In genomic region chr11:45275170-45275569, GRCm38 (mm10) we compare ENCODE assay signal across 11 mouse cellular contexts.
DNase-seq lines count a peak whose midpoint lies in the region; ATAC-seq lines count a peak whose summit lies in the region.
"Had no signal": no experiment of that assay in that cellular context is flagged by ENCODE, and none has a peak within 500 bp of the region (broad histone marks: within the 10 kb centered on the region; RNA-seq: fewer than 3 reads in every experiment).

No protein-coding gene starts in this region.

- peak; percentile 34 for DNase-seq in embryo, embryonic 11 days
- no peak for DNase-seq in embryo, embryonic 9.5 days (ENCODE audit: extremely low spot score)
- DNase-seq in midbrain, embryonic 14.5 days, result peak; percentile 24
- DNase-seq in midbrain, embryonic 11.5 days (ENCODE audit: low spot score, missing footprints), result no peak
- peak; percentile 23 for DNase-seq in gastrocnemius, adult 8-10 months (ENCODE audit: low spot score in 2 of 2)
- DNase-seq in retina, postnatal 1 day, result peak; percentile 56
- DNase-seq in layer of hippocampus, adult 9-11 months, result no peak
- DNase-seq: kidney, adult 9 months; right cerebral cortex, adult 18-20 months had no signal

- no peak for ATAC-seq in midbrain, embryonic 14.5 days (ENCODE audit: low FRiP score, low TSS enrichment)
- ATAC-seq in midbrain, embryonic 11.5 days (ENCODE audit: low FRiP score), result no peak
- ATAC-seq in forebrain, embryonic 13.5 days, result no peak

- no peak overlapping the region for H3K27ac ChIP-seq in midbrain, embryonic 14.5 days (replicated peaks; ENCODE audit: low read depth, low read length)
- no peak overlapping the region for H3K27ac ChIP-seq in midbrain, embryonic 11.5 days (ENCODE audit: low read depth, low read length)
- no peak overlapping the region for H3K27ac ChIP-seq in forebrain, embryonic 13.5 days
- H3K27ac ChIP-seq: embryonic facial prominence, embryonic 13.5 days had no signal

- H3K4me3 ChIP-seq in midbrain, embryonic 14.5 days (replicated peaks; ENCODE audit: low read depth, low read length), result no peak overlapping the region
- no peak overlapping the region for H3K4me3 ChIP-seq in midbrain, embryonic 11.5 days (ENCODE audit: low read depth, low read length)
- no peak overlapping the region for H3K4me3 ChIP-seq in forebrain, embryonic 13.5 days
- H3K4me3 ChIP-seq: embryonic facial prominence, embryonic 13.5 days had no signal

- no peaks in the 10 kb centered on the region for H3K36me3 ChIP-seq in midbrain, embryonic 14.5 days (ENCODE audit: control insufficient read depth, insufficient read depth, low read length)
- H3K36me3 ChIP-seq in midbrain, embryonic 11.5 days (ENCODE audit: control insufficient read depth, insufficient read depth, low read length), result no peaks in the 10 kb centered on the region
- H3K36me3 ChIP-seq in forebrain, embryonic 13.5 days (ENCODE audit: poor library complexity, severe bottlenecking), result no peaks in the 10 kb centered on the region
- H3K36me3 ChIP-seq: embryonic facial prominence, embryonic 13.5 days had no signal

- WGBS in midbrain, embryonic 14.5 days, result 46% methylated on average over 3 of the region's 3 CpGs
- WGBS in midbrain, embryonic 11.5 days, result 85% methylated on average over 3 of the region's 3 CpGs
- WGBS in forebrain, embryonic 13.5 days, result 39% methylated on average over 3 of the region's 3 CpGs

- no peaks in the 10 kb centered on the region for H3K9me3 ChIP-seq in midbrain, embryonic 14.5 days (ENCODE audit: control insufficient read depth, low read length)
- no peaks in the 10 kb centered on the region for H3K9me3 ChIP-seq in midbrain, embryonic 11.5 days (ENCODE audit: control insufficient read depth, low read length)
- no peaks in the 10 kb centered on the region for H3K9me3 ChIP-seq in forebrain, embryonic 13.5 days (replicated peaks)
- H3K9me3 ChIP-seq: embryonic facial prominence, embryonic 13.5 days had no signal

- H3K4me1 ChIP-seq in midbrain, embryonic 14.5 days (ENCODE audit: control insufficient read depth, insufficient read depth, low read length), result no peaks in the 10 kb centered on the region
- H3K4me1 ChIP-seq in midbrain, embryonic 11.5 days (ENCODE audit: control insufficient read depth, insufficient read depth, low read length), result no peaks in the 10 kb centered on the region
- H3K4me1 ChIP-seq in forebrain, embryonic 13.5 days, result no peaks in the 10 kb centered on the region

- no peak overlapping the region for H3K4me2 ChIP-seq in midbrain, embryonic 14.5 days (ENCODE audit: low read length)
- no peak overlapping the region for H3K4me2 ChIP-seq in midbrain, embryonic 11.5 days
- H3K4me2 ChIP-seq in forebrain, embryonic 13.5 days, result no peak overlapping the region
- H3K4me2 ChIP-seq: embryonic facial prominence, embryonic 13.5 days had no signal

- H3K9ac ChIP-seq in midbrain, embryonic 14.5 days (replicated peaks; ENCODE audit: low read length), result no peak overlapping the region
- no peak overlapping the region for H3K9ac ChIP-seq in midbrain, embryonic 11.5 days (ENCODE audit: low read length)
- H3K9ac ChIP-seq in forebrain, embryonic 13.5 days, result no peak overlapping the region
- H3K9ac ChIP-seq: embryonic facial prominence, embryonic 13.5 days had no signal

- no peaks in the 10 kb centered on the region for H3K27me3 ChIP-seq in midbrain, embryonic 14.5 days (ENCODE audit: control insufficient read depth, insufficient read depth, low read length)
- no peaks in the 10 kb centered on the region for H3K27me3 ChIP-seq in midbrain, embryonic 11.5 days (ENCODE audit: control insufficient read depth, insufficient read depth, low read length)
- no peaks in the 10 kb centered on the region for H3K27me3 ChIP-seq in forebrain, embryonic 13.5 days
- H3K27me3 ChIP-seq: embryonic facial prominence, embryonic 13.5 days had no signal

Comparison
In these comparisons a context has a peak if more than half of its experiments do, and no peak if none do; other contexts are left out.
1. DNase-seq: peak in embryo, embryonic 11 days (single experiment), midbrain, embryonic 14.5 days (single experiment), gastrocnemius, adult 8-10 months (2 of 2) and retina, postnatal 1 day (single experiment); none in embryo, embryonic 9.5 days (single experiment), midbrain, embryonic 11.5 days (single experiment) and layer of hippocampus, adult 9-11 months (single experiment).